Mouse (Mus musculus) spleen, postnatal 36 days (tissue): ENCODE measurements around the gene Ice2.

Source experiments
- DNase-seq, 2 experiments: peaks; one replicate each; pipeline ENCODE4 v3.0.0; 2022; ENCODE audit warnings: low spot score in 2 of 2, mixed read lengths in 1 of 2

The Ice2 gene

DNA sequence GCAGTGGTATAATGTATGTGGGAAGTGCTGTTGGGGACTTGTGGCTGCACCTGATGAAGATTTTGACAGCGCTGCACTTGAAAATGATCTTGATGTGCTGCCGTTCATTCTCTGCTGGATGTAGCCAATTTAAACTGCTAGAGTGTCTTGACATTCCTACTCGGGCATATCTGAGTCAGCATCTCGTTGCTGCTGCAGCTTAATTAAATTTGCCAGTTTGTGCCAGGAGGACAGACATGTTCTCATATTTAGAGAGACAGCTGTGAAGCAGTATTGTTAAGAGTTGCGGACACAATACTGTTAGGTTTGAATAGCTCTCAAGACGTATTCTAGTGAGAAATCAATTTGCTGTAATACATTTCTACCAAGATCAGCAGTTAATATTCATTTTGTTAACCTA, 7.0 kb downstream of the Ice2 start:
- DNase-seq = no peak

DNA sequence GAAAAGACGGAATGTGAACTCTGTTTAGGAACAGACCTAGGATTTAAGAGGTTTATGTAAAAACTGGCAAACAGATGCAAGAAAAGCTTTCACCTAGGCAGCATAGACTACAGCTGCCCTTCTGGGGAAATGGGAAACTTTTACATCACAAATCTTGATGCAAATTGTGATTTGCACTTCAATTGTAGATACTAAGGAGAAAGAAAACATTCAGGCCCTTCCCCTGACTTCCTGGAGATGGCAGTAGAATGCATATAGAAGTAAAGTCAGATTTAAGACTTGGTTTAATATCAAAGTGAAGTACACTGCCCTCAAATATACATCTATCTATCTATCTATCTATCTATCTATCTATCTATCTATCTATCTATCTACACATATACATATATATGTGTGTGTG, 21.8 kb downstream of the Ice2 start:
- DNase-seq = no peak

DNA sequence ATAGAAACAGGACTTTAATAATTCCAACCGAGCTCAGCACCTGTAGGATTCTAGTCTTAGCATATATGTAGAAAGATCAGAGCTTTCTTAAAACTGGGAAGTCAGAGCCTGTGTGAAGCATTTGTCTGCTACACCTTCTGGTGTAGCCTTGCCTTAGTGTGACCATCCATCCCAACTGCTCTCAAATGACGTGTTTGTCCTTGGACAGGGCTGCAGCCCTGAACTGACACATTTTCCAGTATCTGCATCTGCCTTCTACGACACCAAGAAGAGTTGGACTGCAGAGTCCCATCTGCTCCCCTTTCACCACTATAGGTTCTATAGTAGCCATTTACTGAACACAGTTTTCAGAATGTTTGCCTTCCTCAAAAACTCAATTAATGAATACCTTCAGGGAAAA, 32.8 kb downstream of the Ice2 start:
- no peak for DNase-seq

DNA sequence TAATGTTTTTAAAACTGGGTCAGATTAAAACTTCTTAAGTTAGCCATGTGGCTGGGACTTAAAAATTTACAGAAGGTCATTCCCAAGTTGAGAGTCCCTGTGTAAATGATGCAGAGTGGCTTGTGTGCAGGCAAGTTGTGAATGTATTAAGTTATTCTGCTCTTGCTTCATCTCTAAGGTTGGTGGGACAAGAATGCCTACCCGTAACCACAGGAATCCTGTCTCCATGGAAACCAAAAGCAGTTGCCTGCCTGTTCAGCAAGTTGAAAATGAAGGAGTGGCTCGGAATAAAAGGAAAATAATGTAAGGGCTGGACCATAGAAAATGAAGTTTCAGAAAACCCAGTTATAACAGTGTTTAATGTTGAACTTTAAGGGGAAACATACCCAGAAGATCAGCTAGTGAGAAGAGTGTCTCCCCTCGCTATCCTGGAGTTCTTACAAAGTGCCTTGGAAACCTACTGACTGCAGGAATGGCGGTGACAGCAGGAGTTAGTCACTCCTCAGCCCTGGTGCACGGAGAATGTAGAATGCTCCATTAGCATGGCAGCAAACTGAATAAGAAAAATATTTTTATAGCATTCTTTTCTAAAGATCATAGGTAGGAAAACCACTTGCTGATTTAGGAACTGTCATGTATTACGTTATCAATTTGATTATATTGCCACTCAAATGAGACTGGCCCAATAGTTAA, 34.3 kb downstream of the Ice2 start:
- DNase-seq = no peak

DNA sequence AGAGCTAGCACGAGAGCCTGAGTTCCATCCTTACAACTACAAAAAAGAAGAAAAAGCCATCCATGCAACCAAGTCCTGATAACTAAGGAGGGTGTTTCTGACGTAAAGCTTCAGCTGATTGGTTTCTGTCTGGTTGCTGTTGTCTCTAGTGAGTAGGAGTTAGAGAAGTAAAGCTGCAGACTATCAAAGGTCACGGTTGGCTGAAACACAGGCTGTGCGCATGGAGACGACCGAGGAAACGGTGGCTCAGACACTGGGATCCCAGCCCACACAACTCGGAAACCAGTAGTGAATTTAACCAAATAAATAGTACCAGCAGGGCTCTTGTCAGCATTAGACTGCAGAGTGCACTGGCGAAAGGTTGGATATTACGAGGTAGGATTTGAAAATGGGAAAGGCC, 37.5 kb downstream of the Ice2 start:
- no peak for DNase-seq

DNA sequence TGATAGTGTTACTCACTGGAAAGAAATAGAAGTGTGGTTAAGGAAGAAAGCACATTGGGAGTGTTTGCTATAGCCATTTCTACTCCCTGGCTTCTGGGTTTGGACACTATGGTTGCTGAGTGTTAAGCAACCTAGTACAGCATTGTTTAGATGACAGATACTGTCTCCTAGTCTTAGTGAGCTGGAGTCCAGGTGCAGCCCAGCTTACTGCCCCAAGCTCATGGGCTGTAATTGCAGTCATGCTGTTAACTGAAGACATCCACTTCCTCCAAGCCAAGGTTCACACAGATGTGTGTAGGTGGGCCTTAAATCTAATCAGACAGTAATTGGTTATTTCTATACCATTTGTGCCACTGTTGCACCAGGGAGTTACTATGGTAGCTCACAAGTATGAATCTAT, 38.0 kb downstream of the Ice2 start:
- no peak for DNase-seq

DNA sequence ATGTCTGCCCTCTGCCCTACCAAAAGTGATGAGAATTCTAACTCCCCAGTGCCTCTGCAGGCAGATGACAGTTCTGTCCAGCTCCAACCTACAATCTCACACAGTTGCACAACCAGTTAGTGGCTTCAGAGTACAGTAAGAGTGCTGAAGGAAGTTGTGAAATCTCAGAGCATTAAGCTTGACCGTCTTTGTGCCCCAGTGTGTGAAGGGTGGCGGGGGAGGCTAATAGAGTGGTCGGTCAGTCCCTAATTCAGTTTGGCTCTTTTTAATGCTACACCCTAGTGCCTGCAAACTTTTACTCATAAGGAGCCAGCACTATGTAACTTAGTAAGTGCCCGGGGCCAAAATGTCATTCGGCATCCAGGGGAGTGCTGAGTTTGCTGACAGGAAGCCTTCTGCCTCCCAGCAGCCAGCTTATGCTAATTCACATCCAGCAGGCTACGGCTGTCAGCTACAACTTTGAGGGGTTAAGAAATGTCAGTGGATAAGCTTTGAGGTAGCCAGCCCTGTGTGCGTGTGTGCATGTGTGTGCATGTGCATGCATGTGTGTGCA, 42.2 kb downstream of the Ice2 start:
- DNase-seq = peak; percentile 6 to 39

DNA sequence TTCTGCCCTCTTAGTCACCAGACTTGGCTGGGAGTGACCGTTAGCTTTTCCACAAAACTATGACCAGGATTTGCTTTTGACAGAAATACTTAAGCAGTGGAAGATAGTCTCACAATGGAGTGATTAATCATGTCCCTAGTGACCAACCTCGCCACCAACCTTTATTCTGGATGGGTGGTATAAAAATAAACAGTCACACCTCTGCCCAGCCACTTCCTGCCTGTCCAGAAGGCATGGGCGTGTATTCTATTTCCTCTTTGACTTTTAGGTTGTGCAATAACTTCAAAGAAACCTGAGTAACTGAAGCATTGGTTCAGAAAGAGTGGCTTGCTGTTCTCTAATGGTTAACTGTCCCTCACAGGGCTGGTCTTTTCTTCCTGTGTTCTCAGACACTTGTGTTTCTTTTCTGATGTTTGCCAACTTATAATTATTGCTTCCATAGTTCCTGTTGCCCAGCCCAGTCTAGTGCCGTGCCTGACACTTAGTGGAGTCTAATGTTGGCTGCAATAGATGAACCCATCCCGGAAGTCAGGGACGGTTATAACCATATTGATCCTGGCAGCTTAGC, 44.8 kb downstream of the Ice2 start:
- DNase-seq = peak in 1 of 2 experiments; percentile 23

DNA sequence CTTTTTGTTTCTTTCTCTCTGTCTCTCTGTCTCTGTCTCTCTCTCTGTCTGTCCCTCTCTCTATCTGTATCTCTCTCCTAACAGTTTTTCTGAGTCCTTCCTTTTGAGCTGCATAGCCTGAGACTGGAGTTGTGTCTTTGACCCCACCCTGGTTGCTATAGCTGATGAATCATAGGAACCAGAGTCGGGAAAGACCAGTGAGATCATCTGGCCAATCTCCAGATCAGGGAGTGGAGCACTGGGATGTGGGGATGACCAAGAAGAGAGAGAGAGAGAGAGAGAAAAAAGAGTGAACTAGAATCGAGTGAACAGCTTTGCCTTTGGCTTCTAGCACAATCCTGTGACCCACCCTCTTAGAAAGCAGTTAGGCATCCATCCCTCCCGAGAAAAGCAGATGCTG, 45.5 kb downstream of the Ice2 start:
- no peak for DNase-seq

DNA sequence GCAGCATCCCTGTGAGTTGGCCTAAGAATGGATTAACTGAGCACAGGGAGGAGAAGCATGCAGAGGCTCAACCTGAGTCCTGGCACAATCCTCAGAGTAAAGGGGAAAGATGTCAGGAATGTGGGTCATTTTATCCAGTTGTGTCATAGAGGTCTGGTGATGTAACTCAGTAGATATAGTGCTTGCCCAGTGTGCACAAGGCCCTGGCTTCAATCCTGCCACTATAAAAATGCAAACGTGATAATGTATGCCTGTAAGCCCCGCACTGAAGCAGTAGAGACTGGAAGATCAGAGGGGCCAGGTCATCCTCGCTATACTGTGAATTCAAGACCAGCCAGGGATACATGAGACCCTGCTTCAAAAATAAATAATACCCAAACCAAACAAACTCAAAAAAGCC, 51.1 kb downstream of the Ice2 start:
- DNase-seq = no peak

DNA sequence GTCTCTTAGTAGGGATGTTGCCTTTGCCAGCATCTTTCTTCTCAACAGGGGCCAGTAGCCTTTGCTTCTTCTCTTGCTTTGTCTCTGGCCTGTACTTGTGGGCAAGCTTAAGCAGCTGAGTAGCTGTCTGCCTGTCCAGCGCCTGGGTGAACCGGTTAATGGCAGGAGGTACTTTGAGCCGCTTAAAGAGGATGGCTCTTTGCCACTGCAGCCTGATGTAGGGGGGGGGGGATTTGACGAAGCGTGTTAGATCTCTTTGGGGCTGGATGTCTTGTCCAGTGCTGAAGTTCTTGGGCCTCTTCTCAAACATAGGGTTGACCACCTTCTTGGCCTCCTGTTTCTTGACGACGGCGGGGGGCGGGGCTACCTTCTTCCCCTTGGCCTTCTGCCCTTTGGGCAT, 52.9 kb downstream of the Ice2 start:
- DNase-seq = no peak

DNA sequence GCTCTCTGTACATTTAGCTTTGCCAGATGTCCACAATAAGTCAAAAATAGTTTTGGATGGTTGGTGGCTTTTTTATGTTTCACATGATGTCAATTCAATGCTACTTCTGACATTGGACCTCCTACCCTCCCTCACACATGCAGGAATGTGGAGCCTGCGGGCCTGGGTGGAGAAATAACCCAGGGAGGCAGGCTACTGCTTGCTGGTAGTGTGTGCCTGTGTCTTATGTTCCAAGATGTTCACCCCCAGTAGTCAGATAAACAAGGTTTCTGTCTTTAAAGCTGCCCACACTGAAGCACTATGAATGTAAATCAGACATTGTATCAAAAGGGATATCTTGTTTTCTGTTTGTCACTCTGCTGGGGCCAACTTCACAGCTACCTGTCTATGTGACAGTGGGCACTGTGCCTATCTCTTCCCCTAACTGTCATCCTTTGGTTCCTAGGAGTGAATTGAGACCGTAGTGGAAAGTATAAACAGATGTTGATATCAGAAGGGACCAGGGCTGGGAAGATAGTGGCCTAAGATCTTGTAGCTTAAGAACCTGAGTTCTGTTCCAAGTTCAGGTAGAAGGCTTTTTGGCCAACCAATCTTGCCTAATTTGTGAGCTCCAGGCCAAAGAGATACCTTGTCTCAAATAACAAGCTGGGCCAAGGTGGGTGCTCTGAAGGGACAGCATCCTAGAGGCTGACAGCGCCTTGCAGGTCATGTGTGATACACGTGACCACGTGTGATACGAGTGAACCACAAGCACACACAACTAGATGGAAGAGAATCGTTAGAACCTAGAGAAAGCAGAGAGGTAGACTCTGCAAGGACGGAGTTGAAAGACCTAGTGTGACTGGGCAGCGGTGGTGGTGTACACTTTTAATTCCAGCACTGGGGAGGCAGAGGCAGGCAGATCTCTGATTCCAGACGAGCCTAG, 54.4 kb downstream of the Ice2 start:
- no peak for DNase-seq

DNA sequence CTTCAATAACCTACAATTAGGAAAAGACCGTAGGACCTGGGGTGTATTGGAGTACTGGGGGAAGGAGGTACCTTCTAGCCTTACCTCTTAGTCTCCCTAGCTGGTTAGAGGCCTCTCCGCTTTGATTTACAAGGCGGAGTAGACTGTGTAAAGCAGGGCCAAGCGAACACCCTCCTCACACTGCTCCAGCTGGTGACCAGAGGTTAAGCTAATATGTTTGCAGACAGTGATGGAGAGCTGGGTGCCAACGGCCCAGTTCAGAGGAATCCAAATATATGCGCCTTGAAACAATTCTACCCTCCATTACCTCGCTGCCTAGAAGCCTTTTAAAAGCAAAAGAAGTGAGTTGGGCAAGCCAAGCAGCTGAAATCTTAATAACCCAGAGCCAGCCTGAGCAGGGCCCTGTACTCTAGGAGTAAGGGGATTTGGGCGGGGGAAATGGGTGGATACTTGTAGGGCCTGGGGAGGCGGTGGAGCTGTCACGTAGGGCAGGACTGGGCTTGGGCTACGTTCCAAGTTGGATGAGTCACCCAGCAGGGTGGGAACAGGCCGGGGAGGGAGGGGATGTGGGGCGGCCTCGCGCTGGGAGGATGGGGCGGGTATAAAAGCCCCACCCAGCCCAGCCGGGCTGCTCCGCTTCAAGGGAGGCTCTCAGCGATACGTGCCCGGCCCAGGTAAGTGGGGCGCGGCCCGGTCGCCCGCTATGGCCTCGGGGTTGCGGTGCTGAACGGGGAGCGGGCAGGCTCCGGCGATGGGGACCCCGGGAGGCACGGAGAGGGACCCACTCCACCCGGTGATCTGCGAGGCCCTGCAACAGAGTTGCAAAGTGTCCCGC, 55.6 kb downstream of the Ice2 start, which contains the start of gene Anxa2:
Gene Anxa2, plus strand, starts transcription at position 555 of the 835 bp plus-strand sequence.
- DNase-seq = peak; percentile 39 to 49

DNA sequence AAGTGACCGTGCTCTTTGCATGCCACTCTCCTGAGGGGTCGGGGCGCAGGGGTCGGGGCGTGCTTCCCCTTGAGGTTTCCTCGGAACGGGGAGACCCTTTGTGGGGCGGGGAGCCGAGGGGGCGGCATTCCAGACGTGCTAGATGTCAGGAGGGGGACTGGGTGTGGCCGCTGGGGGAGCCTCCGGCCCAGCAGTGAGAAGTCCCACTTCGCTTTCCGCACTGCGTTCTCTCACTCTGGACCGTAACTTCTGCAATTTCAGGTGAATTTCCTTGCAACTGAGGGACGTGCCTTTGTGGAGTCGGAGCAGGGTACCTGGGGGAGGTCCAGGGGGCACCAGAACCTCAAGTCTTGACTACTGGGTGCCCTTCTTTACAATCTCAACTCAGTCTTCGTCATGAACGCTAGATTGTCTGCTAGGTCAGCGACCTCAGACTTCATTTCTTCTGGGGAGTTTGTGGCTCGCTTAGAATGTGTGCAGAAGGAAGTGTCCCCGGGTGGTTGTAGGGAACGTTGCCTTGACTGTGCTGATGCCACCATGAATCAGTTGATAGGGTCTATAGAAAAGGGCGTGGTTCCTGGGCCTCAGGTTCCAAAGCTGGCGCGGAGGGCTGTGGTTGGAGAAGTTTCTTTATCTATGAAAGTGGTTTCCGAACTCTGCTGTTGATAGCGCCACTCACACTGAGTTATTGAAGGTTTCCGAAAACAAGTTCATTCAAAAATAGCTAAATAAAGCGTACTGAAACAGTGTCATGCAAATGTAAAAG, 56.4 kb downstream of the Ice2 start:
- peak; percentile 20 to 24 for DNase-seq

DNA sequence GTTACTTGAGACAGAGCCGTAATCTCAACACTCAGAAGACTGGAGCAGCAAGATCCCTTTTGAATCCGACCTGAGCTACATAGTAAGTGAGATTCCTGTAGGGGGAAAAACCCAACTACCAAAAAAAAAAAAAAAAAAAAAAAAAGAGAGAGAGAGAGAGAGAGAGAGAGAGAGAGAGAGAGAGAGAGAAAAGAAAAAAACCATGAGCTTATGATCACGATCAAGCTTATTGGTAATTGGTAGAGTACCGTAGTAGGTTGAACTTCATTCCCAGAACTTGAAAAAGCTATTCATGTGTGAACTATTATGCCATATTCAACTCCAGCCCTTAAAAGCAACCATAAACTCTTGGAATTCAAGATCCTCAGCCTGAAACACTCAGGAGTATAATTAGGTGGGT, 57.0 kb downstream of the Ice2 start:
- DNase-seq = no peak

DNA sequence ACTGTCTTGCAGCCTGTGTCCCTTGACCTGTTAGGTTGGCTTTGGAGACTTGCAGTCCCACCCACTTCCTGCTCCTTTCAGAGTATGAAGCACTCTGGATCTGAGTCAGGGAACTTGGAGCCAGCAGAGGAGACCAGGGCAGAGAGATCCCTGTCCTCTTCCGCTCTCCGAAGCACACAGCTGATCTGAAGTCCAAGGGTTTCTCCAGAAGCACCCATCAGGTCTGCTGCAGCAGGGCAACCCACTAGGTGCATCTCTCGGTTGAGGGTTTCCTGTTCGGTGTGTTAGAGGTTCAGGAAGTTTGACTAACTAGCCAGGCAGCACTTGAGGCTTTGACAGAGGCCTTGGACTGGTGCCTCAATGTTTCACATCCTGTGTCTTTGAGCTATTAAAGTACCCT, 57.7 kb downstream of the Ice2 start:
- peak in 1 of 2 experiments; percentile 15 for DNase-seq

DNA sequence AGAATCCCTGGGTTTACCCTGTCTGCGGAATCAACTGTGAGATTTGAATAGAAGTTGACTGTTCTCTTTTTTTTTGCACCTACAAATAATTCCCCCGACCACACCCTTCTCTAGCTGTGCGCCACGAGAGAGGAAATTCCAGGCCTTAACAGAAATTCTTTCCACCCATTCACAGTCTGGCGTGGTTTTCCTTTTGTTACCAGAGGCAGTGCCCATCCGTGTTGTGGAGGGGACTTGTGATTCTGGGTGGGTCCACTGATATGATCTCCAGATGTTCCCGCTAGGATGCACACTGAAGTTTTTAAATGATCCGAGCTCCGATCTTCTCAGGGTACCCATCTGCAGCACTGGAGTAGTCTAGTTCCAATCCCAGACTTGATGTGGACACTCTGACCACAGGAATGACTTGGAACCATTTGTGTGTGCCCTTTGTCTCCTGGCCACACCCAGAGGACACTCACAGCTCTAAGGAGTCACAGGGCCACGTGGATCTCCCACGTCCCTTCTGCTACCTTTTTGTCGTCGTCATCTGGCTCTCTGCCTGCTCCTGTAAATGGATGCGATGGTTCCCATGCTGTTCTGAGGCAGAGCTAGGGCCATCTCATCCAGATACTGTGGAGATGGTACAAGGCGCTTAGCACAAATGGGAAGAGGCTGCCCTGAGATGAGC, 58.8 kb downstream of the Ice2 start:
- no peak for DNase-seq

DNA sequence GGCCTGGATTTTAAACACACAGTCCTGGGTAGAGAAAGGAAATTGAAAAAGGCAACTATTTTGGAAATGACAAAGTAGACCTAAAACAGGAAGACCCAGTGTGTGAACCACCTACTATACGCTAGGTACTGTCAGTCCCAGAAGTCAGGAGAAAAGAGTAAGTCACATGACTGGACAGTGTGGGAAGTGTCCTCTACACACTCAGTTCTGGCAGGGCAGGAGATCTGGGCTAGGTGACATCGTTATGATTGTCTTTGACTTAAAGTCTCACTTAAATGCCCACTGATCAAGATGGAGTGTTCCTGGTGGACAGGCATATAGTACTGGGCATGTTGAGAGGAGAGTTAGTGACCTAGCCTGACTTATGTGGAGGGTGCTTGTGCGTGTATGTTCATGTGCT, 59.4 kb downstream of the Ice2 start:
- no peak for DNase-seq

DNA sequence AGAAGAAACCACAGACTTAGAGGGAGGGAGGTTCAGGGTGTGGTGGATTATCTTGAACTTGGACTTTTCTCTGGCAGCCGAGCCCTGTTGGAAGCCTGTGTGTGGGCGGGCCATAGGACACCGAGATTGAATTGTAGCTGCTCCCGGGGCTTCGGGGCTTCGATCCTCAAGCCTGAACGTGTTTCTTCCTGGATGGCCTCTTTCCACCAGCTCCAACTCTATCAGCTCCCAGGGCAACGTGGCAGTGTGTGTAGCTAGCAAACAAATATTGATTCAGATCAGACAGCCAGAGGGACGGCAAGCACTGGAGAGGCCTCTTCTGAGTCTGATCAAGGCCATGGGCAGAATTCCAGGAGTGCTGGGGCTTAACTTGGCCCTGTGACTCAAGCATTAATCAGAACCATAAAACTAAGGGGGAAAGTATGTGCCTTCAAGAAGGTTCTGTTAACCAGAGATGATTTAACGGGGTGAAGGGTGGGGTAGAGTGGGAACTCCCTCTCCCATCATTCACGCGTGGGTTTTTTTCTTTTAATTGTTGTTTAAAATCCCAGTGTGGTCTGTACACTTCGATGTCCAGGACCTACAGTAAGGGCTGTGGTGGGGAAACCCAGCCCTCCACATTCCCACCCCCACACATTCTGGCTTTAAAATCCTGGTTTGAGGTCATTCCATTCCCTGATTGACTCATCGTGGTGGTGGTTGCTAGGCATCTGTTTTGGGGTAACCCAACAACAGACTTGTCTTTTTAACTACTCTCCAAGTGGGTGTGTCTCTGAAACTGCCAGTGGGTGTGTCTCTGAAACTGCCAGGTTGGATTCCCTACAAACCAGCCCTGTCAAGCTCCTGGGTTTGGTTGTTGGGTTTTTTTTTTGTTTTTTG, 60.3 kb downstream of the Ice2 start:
- no peak for DNase-seq
